Mouse (Mus musculus) thymus, adult 2 months (tissue): ENCODE data around the gene Rnf180.

ENCODE experiments used
- CTCF ChIP-seq: fragments of 200-500 bp; IDR thresholded peaks from 2 replicates; pipeline ENCODE4 v1.5.1; 2012; ENCODE audit warnings: mild to moderate bottlenecking, control low read depth, low read length, moderate library complexity, borderline replicate concordance; ENCODE audit not compliant: control insufficient read depth, poor library complexity, insufficient read depth; ENCODE audit errors: extremely low read depth
- POLR2A ChIP-seq: fragments of 200-500 bp; IDR thresholded peaks from 2 replicates; pipeline ENCODE4 v1.6.1; 2012; ENCODE audit warnings: mild to moderate bottlenecking, low read length, control low read depth, moderate library complexity; ENCODE audit not compliant: control insufficient read depth, poor library complexity, insufficient read depth; ENCODE audit errors: extremely low read depth

DNA sequence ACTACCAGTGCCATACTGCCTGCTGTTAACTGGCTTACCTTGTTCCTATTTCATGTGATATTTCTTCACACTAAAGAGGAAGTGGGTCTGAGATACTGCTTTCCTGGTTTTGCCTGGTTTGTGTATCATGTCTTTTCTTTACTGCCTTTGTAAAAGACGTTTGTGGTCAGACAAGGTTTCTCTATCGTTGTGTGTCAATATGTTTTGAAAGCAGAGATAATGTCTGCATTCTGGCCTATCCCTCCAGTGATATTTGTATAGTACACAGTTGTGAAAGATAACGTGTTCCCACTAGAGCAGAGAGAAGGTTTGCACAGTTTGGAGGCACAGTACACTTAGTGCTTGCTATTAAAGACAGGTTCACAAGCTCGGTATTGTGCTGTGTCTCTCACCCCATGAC is 154.7 kb downstream of the Rnf180 start:
- TF ChIP-seq POLR2A (no peak), CTCF (no peak)
